Mouse (Mus musculus) induced T-regulatory cell, adult 2 months (primary cell): ENCODE measurements around the gene Eif4ebp2.

Experiments used
- DNase-seq: peaks from one replicate; pipeline ENCODE4 v3.0.0-alpha.2; 2012; ENCODE audit warnings: low read depth

The Eif4ebp2 gene

GRCm38 (mm10) chr10:61418131-61418900 lies 34.1 kb downstream of the Eif4ebp2 start:
- peak; percentile 27 for DNase-seq

GRCm38 (mm10) chr10:61417672-61418071 lies 34.8 kb downstream of the Eif4ebp2 start, which contains the start of gene Nodal:
Nodal (plus strand) TSS chr10:61417972.
- DNase-seq = no peak

GRCm38 (mm10) chr10:61417046-61417445 lies 35.4 kb downstream of the Eif4ebp2 start:
- DNase-seq = no peak

- no peak for DNase-seq
Observed at GRCm38 (mm10) chr10:61416561-61416960, 35.9 kb downstream of the Eif4ebp2 start.

GRCm38 (mm10) chr10:61415890-61416289 lies 36.6 kb downstream of the Eif4ebp2 start:
- no peak for DNase-seq

GRCm38 (mm10) chr10:61415240-61415639 lies 37.2 kb downstream of the Eif4ebp2 start:
- no peak for DNase-seq

GRCm38 (mm10) chr10:61412910-61413625 lies 39.4 kb downstream of the Eif4ebp2 start:
- DNase-seq = no peak

- no peak for DNase-seq
Observed at GRCm38 (mm10) chr10:61410193-61410592, 42.3 kb downstream of the Eif4ebp2 start.

- DNase-seq = no peak
Observed at GRCm38 (mm10) chr10:61409776-61410175, 42.7 kb downstream of the Eif4ebp2 start.

GRCm38 (mm10) chr10:61405958-61406357 lies 46.5 kb downstream of the Eif4ebp2 start:
- DNase-seq = no peak

GRCm38 (mm10) chr10:61402911-61403310 lies 49.5 kb downstream of the Eif4ebp2 start:
- no peak for DNase-seq

- DNase-seq = peak; percentile 34
Observed at GRCm38 (mm10) chr10:61402480-61402879, 50.0 kb downstream of the Eif4ebp2 start.

GRCm38 (mm10) chr10:61400407-61400806 lies 52.1 kb downstream of the Eif4ebp2 start:
- no peak for DNase-seq

GRCm38 (mm10) chr10:61399156-61399734 lies 53.2 kb downstream of the Eif4ebp2 start:
- peak; percentile 80 for DNase-seq

- DNase-seq = no peak
Observed at GRCm38 (mm10) chr10:61398125-61398524, 54.3 kb downstream of the Eif4ebp2 start.

GRCm38 (mm10) chr10:61394476-61395136 lies 57.9 kb downstream of the Eif4ebp2 start:
- no peak for DNase-seq

- DNase-seq = no peak
Observed at GRCm38 (mm10) chr10:61392584-61392983, 59.9 kb downstream of the Eif4ebp2 start.

- DNase-seq = no peak
Observed at GRCm38 (mm10) chr10:61390148-61390547, 62.3 kb downstream of the Eif4ebp2 start.

GRCm38 (mm10) chr10:61389020-61389419 lies 63.4 kb downstream of the Eif4ebp2 start:
- no peak for DNase-seq

GRCm38 (mm10) chr10:61386284-61386683 lies 66.2 kb downstream of the Eif4ebp2 start:
- DNase-seq = no peak

- no peak for DNase-seq
Observed at GRCm38 (mm10) chr10:61385174-61385573, 67.3 kb downstream of the Eif4ebp2 start.

GRCm38 (mm10) chr10:61383715-61384047 lies 68.8 kb downstream of the Eif4ebp2 start:
- no peak for DNase-seq
